Mouse (Mus musculus) spleen, adult 2 months (tissue): ENCODE results near the gene 3110021N24Rik. TPM values are rescaled to one million over a fixed set of nuclear protein-coding genes. Genes with fewer than 3 reads are reported as not detected.
A peak's percentile ranks its signal among the peaks of the same experiment; 100 is the strongest.

Source experiments
- DNase-seq, 2 experiments: peaks; one replicate each; pipeline versions ENCODE4 v3.0.0 to v3.0.0-alpha.2; 2012 to 2021; ENCODE audit warnings: low spot score in 2 of 2, low read depth in 1 of 2
- H3K27ac ChIP-seq: fragments of 200-500 bp; 2 replicates; pipeline ENCODE4 v1.5.1; 2012; ENCODE audit warnings: low read length, inconsistent platforms; ENCODE audit not compliant: insufficient read depth
- H3K27me3 ChIP-seq: fragments of 200-500 bp; 2 replicates; pipeline ENCODE4 v1.6.1; 2012; ENCODE audit warnings: mild to moderate bottlenecking, moderate library complexity, low read length, inconsistent platforms; ENCODE audit not compliant: control insufficient read depth, insufficient read depth
- H3K36me3 ChIP-seq: fragments of 200-500 bp; 2 replicates; pipeline ENCODE4 v1.6.1; 2012; ENCODE audit warnings: mild to moderate bottlenecking, low read length, inconsistent platforms; ENCODE audit not compliant: control insufficient read depth, insufficient read depth
- H3K4me1 ChIP-seq: fragments of 200-500 bp; 2 replicates; pipeline ENCODE4 v1.6.1; 2011; ENCODE audit warnings: inconsistent platforms; ENCODE audit not compliant: control insufficient read depth, insufficient read depth, insufficient read length
- H3K4me3 ChIP-seq: fragments of 200-500 bp; 2 replicates; pipeline ENCODE4 v1.5.1; 2011; ENCODE audit warnings: mild to moderate bottlenecking, inconsistent platforms; ENCODE audit not compliant: insufficient read depth, insufficient read length; ENCODE audit errors: extremely low read depth
- CTCF ChIP-seq: fragments of 200-500 bp; IDR thresholded peaks from 2 replicates; pipeline ENCODE4 v1.5.1; 2011; ENCODE audit warnings: mild to moderate bottlenecking, inconsistent platforms; ENCODE audit not compliant: insufficient read depth, insufficient read length, insufficient replicate concordance; ENCODE audit errors: extremely low read depth
- POLR2A ChIP-seq: fragments of 200-500 bp; IDR thresholded peaks from 2 replicates; pipeline ENCODE4 v1.6.1; 2011; ENCODE audit warnings: low read depth, low read length, inconsistent platforms
- WGBS: fragments of 180-500 bp; shearing (Covaris S2); methylation state at CpG from one replicate; pipeline ENCODE4 v1.1.7; 2018; 5-methylcytosine and 5-hydroxymethylcytosine counted together
- polyA plus RNA-seq: library from polyadenylated mRNA; depleted of rRNA; stranded (reverse); fragments of >200 nt; gene quantifications from 2 replicates; pipeline ENCODE4 v1.2.3, GENCODE M21; 2012

Gene 3110021N24Rik
- polyA plus RNA-seq, 1 experiment, result not detected

DNA sequence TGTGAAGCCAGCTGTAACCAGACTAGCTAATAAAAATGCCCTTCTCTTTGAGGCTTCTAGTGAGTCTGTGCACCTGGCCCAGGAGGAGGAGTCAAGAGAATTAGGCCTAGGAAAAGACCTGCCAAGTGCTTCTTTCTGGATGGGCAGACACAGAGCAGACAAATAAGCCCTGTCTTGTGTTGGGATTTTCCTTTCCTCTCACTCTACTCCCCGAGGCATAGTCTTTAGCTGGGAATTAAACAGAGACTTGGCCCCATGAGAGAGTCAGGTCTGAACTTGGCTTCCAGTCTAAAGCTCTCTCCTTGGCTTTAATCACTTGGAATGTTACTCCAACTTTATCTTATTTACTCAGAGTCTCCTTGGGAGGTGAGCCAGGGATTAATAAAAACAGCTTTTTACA lies 74.5 kb downstream of the 3110021N24Rik start:
- Histone ChIP-seq H3K27me3 (no peaks in the 10 kb centered on the region), H3K27ac (no peak overlapping the region), H3K4me1 (no peaks in the 10 kb centered on the region; the same call in 1 of the 2 replicates), H3K4me3 (no peak overlapping the region), H3K36me3 (no peaks in the 10 kb centered on the region)
- WGBS, result 62% methylated on average over 1 of the region's 1 CpGs
- no peak for DNase-seq
- TF ChIP-seq CTCF (no peak), POLR2A (no peak)

DNA sequence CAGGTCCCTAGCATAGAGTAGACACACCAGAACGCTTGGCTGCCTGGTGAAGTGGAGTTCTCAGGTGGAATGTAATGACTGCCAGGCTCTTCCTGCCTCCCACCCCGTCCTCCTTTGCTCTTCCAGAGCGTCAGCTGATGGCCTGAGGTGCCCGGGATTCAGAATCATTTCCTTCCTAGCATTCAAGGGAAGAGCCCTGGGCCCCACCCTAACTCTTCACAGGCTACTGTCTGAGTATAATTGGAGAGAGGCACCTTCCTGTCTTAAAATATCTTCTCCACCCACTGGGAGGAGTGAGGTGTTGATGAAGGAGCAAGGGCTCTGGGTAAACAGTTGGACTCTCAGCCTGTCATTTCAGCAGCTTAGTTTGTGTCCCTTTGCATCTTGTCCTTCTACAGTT lies 77.3 kb downstream of the 3110021N24Rik start:
- 51% methylated on average over 4 of the region's 4 CpGs for WGBS
- TF ChIP-seq POLR2A, result no peak
- TF ChIP-seq CTCF, result no peak
- DNase-seq, result no peak
- no peak overlapping the region for H3K27ac ChIP-seq
- no peaks in the 10 kb centered on the region for H3K36me3 ChIP-seq
- no peaks in the 10 kb centered on the region; the same call in 1 of the 2 replicates for H3K27me3 ChIP-seq
- no peaks in the 10 kb centered on the region for H3K4me1 ChIP-seq
- no peak overlapping the region for H3K4me3 ChIP-seq

GRCm38 (mm10) chr4:108798083-108798830 lies 78.8 kb downstream of the 3110021N24Rik start:
- no peak for TF ChIP-seq POLR2A
- peak; percentile 56; the same call in 1 of the 2 replicates for TF ChIP-seq CTCF
- DNase-seq, result peak in 1 of 2 experiments; percentile 55
- H3K27ac ChIP-seq, result no peak overlapping the region
- no peaks in the 10 kb centered on the region for H3K36me3 ChIP-seq
- no peaks in the 10 kb centered on the region for H3K4me1 ChIP-seq
- H3K4me3 ChIP-seq, result no peak overlapping the region
- 53% methylated on average over 2 of the region's 2 CpGs for WGBS
- H3K27me3 ChIP-seq, result no peaks in the 10 kb centered on the region; the same call in 1 of the 2 replicates

- Histone ChIP-seq H3K4me3 (no peak overlapping the region), H3K27me3 (no peaks in the 10 kb centered on the region; the same call in 1 of the 2 replicates), H3K36me3 (no peaks in the 10 kb centered on the region), H3K4me1 (no peaks in the 10 kb centered on the region), H3K27ac (no peak overlapping the region)
- TF ChIP-seq CTCF (no peak), POLR2A (no peak)
- DNase-seq, result no peak
- WGBS, result 87% methylated on average over 2 of the region's 2 CpGs
Observed at GRCm38 (mm10) chr4:108803535-108803934, 84.1 kb downstream of the 3110021N24Rik start.

- Histone ChIP-seq H3K4me3 (no peak overlapping the region), H3K27me3 (no peaks in the 10 kb centered on the region), H3K4me1 (no peaks in the 10 kb centered on the region), H3K36me3 (peaks cover 4% of the 10 kb centered on the region; the same call in 1 of the 2 replicates), H3K27ac (no peak overlapping the region)
- TF ChIP-seq POLR2A (no peak), CTCF (no peak)
- 68% methylated on average over 4 of the region's 4 CpGs for WGBS
- DNase-seq, result no peak
Observed at GRCm38 (mm10) chr4:108811142-108811541, 91.7 kb downstream of the 3110021N24Rik start.

GRCm38 (mm10) chr4:108811550-108811949 lies 92.1 kb downstream of the 3110021N24Rik start:
- peaks cover 4% of the 10 kb centered on the region; the same call in 1 of the 2 replicates for H3K36me3 ChIP-seq
- 62% methylated on average over 6 of the region's 6 CpGs for WGBS
- H3K27ac ChIP-seq, result no peak overlapping the region
- DNase-seq, result no peak
- H3K27me3 ChIP-seq, result no peaks in the 10 kb centered on the region
- no peaks in the 10 kb centered on the region for H3K4me1 ChIP-seq
- TF ChIP-seq CTCF (no peak), POLR2A (no peak)
- H3K4me3 ChIP-seq, result no peak overlapping the region

- Histone ChIP-seq H3K4me1 (no peaks in the 10 kb centered on the region), H3K36me3 (peaks cover 25% of the 10 kb centered on the region), H3K27me3 (no peaks in the 10 kb centered on the region; the same call in 1 of the 2 replicates), H3K4me3 (no peak overlapping the region), H3K27ac (no peak overlapping the region)
- WGBS, result 92% methylated on average over 3 of the region's 3 CpGs
- TF ChIP-seq POLR2A, result no peak
- DNase-seq, result no peak
Observed at GRCm38 (mm10) chr4:108825677-108826076, 106.2 kb downstream of the 3110021N24Rik start.
